Mouse (Mus musculus) forebrain, embryonic 14.5 days (tissue): ENCODE results near the gene Ubtd1. TPM values are rescaled to one million over a fixed set of nuclear protein-coding genes. Genes with fewer than 3 reads are reported as not detected.
"Not testable (repeated sequence)": the region's sequence is repeated elsewhere in the genome, so short reads cannot be mapped to it uniquely, and the experiment has no call there.

Experiments
- ATAC-seq: fragments of 200-750 bp; cut with Nextera tagmentation; 2 replicates; pipeline ENCODE4 v1.8.0; 2017; ENCODE audit warnings: mild to moderate bottlenecking, moderate library complexity
- DNase-seq: peaks from one replicate; pipeline ENCODE4 v3.0.0-alpha.2; 2015; ENCODE audit warnings: low spot score
- H3K27ac ChIP-seq: fragments of 300-500 bp; sonication (generic); 2 replicates; pipeline ENCODE4 v1.5.1; 2014; ENCODE audit warnings: low read depth, mild to moderate bottlenecking, control low read depth, low read length, moderate library complexity
- H3K27me3 ChIP-seq: fragments of 300-500 bp; sonication (generic); replicated peaks from 2 replicates; pipeline ENCODE4 v1.6.1; 2014; ENCODE audit warnings: low read length, control low read depth, mixed read lengths; ENCODE audit not compliant: control insufficient read depth, insufficient read depth
- H3K36me3 ChIP-seq: fragments of 300-500 bp; sonication (generic); 2 replicates; pipeline ENCODE4 v1.6.1; 2014; ENCODE audit warnings: low read length, control low read depth; ENCODE audit not compliant: control insufficient read depth, insufficient read depth
- H3K4me1 ChIP-seq: fragments of 300-500 bp; sonication (generic); 2 replicates; pipeline ENCODE4 v1.6.1; 2014; ENCODE audit warnings: antibody characterized with exemption, low read length, control low read depth; ENCODE audit not compliant: control insufficient read depth, insufficient read depth
- H3K4me2 ChIP-seq: fragments of 300-500 bp; sonication (generic); 2 replicates; pipeline ENCODE4 v1.6.1; 2014; ENCODE audit warnings: mild to moderate bottlenecking, control low read depth, low read length
- H3K4me3 ChIP-seq: fragments of 300-500 bp; sonication (generic); 2 replicates; pipeline ENCODE4 v1.5.1; 2014; ENCODE audit warnings: low read depth, low read length, control low read depth
- H3K9ac ChIP-seq: fragments of 300-500 bp; sonication (generic); 2 replicates; pipeline ENCODE4 v1.6.1; 2014; ENCODE audit warnings: mild to moderate bottlenecking, low read length, control low read depth, moderate library complexity
- H3K9me3 ChIP-seq: fragments of 300-500 bp; sonication (generic); replicated peaks from 2 replicates; pipeline ENCODE4 v1.6.1; 2016; ENCODE audit warnings: low read length, control low read depth, mixed read lengths; ENCODE audit not compliant: control insufficient read depth
- WGBS: fragments of 180-500 bp; shearing (Covaris S2); extraction: QIAGEN DNeasy Blood & Tissue Kit; methylation state at CpG from one replicate; pipeline ENCODE4 v1.1.7; 2014; 5-methylcytosine and 5-hydroxymethylcytosine counted together
- polyA plus RNA-seq: library from polyadenylated mRNA; unstranded; fragments of >200 nt; fragmentation: Nextera tagmentation; extraction: Ambion mirVana; gene quantifications from 2 replicates; pipeline ENCODE4 v1.2.1, GENCODE M21; 2014

Gene Ubtd1
- polyA plus RNA-seq, 1 experiment from 2014 or later = 5.4 TPM

- Histone ChIP-seq H3K4me2 (no peak overlapping the region), H3K27ac (no peak overlapping the region), H3K36me3 (peaks cover 34% of the 10 kb centered on the region), H3K9me3 (no peaks in the 10 kb centered on the region), H3K4me1 (no peaks in the 10 kb centered on the region), H3K9ac (no peak overlapping the region), H3K4me3 (no peak overlapping the region), H3K27me3 (no peaks in the 10 kb centered on the region)
- no peak for DNase-seq
- no peak for ATAC-seq
- 94% methylated on average over 8 of the region's 8 CpGs for WGBS
These were observed 97.0 kb downstream of the Ubtd1 start for GRCm38 (mm10) chr19:42078566-42078965.

- Histone ChIP-seq H3K9ac (no peak overlapping the region), H3K4me1 (no peaks in the 10 kb centered on the region), H3K4me3 (no peak overlapping the region), H3K27ac (no peak overlapping the region), H3K36me3 (peaks cover 31% of the 10 kb centered on the region), H3K27me3 (no peaks in the 10 kb centered on the region), H3K4me2 (no peak overlapping the region), H3K9me3 (no peaks in the 10 kb centered on the region)
- WGBS = 94% methylated on average over 12 of the region's 12 CpGs
- no peak for ATAC-seq
- DNase-seq = no peak
These were observed 97.4 kb downstream of the Ubtd1 start for GRCm38 (mm10) chr19:42079006-42079405.

GRCm38 (mm10) chr19:42079950-42080349, 98.4 kb downstream of the Ubtd1 start:
- no peak overlapping the region for H3K4me3 ChIP-seq
- no peak for ATAC-seq

DNA sequence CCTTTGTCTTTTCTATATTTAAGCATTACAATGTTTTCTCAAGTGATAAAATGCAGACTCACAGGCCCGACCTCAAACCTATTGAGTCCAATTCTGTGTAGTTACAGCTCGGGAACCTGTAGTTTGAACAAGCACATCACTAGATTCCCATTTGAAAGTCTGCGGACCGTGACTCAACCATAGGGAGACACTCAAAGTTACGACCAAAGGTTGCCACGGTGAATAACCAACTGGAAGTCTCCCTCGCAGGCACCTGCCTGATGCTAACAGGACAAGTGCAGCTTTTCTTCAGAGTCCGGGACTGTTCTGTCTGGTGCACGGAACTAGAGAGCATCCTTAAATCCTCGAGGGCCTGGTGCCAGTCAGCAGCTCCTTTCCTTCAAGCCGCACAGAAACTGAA, 98.9 kb downstream of the Ubtd1 start:
- no peaks in the 10 kb centered on the region for H3K27me3 ChIP-seq
- no peaks in the 10 kb centered on the region for H3K9me3 ChIP-seq
- no peak overlapping the region for H3K9ac ChIP-seq
- ATAC-seq (no peak), DNase-seq (no peak)
- H3K4me3 ChIP-seq = no peak overlapping the region
- WGBS = 87% methylated on average over 11 of the region's 11 CpGs
- no peak overlapping the region for H3K4me2 ChIP-seq
- H3K4me1 ChIP-seq = 0 out of 2 replicates have a peak, but pooled peaks cover 1% of the 10 kb centered on the region
- no peak overlapping the region for H3K27ac ChIP-seq
- H3K36me3 ChIP-seq = peaks cover 16% of the 10 kb centered on the region

More at GRCm38 (mm10) chr19:42079950-42080349, 98.4 kb downstream of the Ubtd1 start:
- Histone ChIP-seq H3K36me3 (peaks cover 22% of the 10 kb centered on the region), H3K9me3 (no peaks in the 10 kb centered on the region), H3K27ac (no peak overlapping the region), H3K4me2 (no peak overlapping the region), H3K9ac (no peak overlapping the region), H3K27me3 (no peaks in the 10 kb centered on the region), H3K4me1 (no peaks in the 10 kb centered on the region)
- WGBS = 84% methylated on average over 5 of the region's 5 CpGs
- DNase-seq = no peak

- DNase-seq, H3K4me2 ChIP-seq, H3K27me3 ChIP-seq, H3K4me1 ChIP-seq, H3K9me3 ChIP-seq, H3K4me3 ChIP-seq, H3K27ac ChIP-seq, H3K36me3 ChIP-seq, H3K9ac ChIP-seq, ATAC-seq: not testable (repeated sequence)
- 94% methylated on average over 5 of the region's 5 CpGs for WGBS
These were observed 100.0 kb downstream of the Ubtd1 start for GRCm38 (mm10) chr19:42081613-42082012.

Other genes starting within 250 kb of the Ubtd1 start
- 13.5 and 22.5 TPM in 2 replicates for gene Slit1, start 238.1 kb upstream of the Ubtd1 start, polyA plus RNA-seq
- gene Arhgap19, start 179.7 kb upstream of the Ubtd1 start, polyA plus RNA-seq = 11.2 and 12.6 TPM in 2 replicates
- gene Frat1, start 151.8 kb upstream of the Ubtd1 start, polyA plus RNA-seq = 34.9 and 35.5 TPM in 2 replicates
- 7.2 and 8.6 TPM in 2 replicates for gene Frat2, start 133.6 kb upstream of the Ubtd1 start, polyA plus RNA-seq
- 8.4 and 12.8 TPM in 2 replicates for gene Rrp12, start 85.6 kb upstream of the Ubtd1 start, polyA plus RNA-seq
- gene Pgam1, start 69.8 kb upstream of the Ubtd1 start, polyA plus RNA-seq = 505 and 522 TPM in 2 replicates
- gene Exosc1, start 48.3 kb upstream of the Ubtd1 start, polyA plus RNA-seq = 69.0 and 76.2 TPM in 2 replicates
- gene Zdhhc16, start 48.3 kb upstream of the Ubtd1 start, polyA plus RNA-seq = 77.2 and 83.7 TPM in 2 replicates
- gene Mms19, start 606 bp upstream of the Ubtd1 start, polyA plus RNA-seq = 30.8 and 35.9 TPM in 2 replicates
- gene Ankrd2, start 54.2 kb downstream of the Ubtd1 start, polyA plus RNA-seq = 0.47 TPM in 2 replicates
- 0.76 and 0.90 TPM in 2 replicates for gene Hoga1, start 63.8 kb downstream of the Ubtd1 start, polyA plus RNA-seq
- gene 4933411K16Rik, start 70.5 kb downstream of the Ubtd1 start, polyA plus RNA-seq = not detected in 2 replicates
- 166 TPM in 2 replicates for gene Morn4, start 104.6 kb downstream of the Ubtd1 start, polyA plus RNA-seq
- 13.2 and 19.5 TPM in 2 replicates for gene Pi4k2a, start 108.7 kb downstream of the Ubtd1 start, polyA plus RNA-seq
- 9.5 and 13.0 TPM in 2 replicates for gene Avpi1, start 147.3 kb downstream of the Ubtd1 start, polyA plus RNA-seq
- gene Marveld1, start 165.6 kb downstream of the Ubtd1 start, polyA plus RNA-seq = 2.2 and 3.1 TPM in 2 replicates
- gene Zfyve27, start 182.2 kb downstream of the Ubtd1 start, polyA plus RNA-seq = 19.5 and 28.0 TPM in 2 replicates
- gene Sfrp5, start 220.5 kb downstream of the Ubtd1 start, polyA plus RNA-seq = 0.78 and 0.81 TPM in 2 replicates